Mouse (Mus musculus): ENCODE measurements around the gene Hcfc1r1.

The Hcfc1r1 gene

DNA sequence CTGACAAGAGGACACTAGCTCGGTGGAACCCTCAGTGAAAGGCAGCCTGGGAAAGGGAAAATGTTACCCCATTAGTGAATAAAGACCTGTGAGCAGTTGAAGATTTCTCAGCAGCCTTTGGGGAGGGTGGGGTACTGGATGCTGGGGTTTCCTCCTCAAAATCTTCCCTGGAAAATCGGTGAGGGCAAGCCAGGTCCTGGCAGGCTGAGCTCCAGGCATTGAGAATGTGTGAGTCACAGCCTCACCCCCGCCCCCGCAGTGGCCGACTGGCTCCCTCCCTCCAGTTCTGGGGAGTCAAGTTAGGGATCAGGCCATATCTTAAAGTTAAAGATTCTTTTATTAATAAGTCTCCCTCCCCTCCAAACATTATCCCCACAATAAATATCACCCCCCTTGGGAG lies 1.7 kb downstream of the Hcfc1r1 start:
- peak; percentile 57 for DNase-seq (ENCODE audit: low spot score)

DNA sequence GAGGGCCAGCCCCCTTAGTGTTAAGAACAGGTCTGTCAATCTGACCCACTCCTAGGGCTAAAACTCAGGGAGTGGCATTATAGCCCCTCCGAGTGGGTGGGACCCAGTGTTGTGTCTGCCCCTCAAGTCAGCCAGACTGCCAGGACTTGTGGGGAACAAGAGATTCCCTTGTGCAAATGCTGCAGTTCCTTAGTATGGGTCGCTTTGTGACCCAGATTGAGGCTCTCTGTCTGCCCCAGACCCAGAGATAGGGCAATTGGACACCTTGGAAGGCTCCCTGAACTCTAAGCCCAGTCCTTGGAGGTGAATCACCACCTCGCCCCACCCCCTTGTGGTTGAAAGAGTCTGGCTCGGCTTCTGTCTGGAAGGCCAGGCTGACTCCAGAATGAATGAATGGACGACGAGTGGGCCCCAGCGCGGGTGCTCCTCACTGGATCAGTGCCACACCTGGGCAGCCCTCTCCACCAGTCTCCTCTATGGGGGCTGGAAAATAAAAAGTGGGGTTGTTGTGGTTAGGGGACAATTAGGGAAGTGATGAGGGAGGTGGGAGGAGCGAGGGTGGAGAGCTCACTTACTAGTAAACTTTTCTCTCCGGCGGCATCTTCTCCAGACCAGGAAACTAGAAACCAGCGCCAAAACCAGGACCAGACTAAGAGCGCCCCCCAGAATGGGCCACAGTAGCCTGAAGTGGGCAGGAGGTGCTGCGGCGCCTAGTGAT lies 2.3 kb downstream of the Hcfc1r1 start:
- DNase-seq (ENCODE audit: low spot score), result peak; percentile 46

DNA sequence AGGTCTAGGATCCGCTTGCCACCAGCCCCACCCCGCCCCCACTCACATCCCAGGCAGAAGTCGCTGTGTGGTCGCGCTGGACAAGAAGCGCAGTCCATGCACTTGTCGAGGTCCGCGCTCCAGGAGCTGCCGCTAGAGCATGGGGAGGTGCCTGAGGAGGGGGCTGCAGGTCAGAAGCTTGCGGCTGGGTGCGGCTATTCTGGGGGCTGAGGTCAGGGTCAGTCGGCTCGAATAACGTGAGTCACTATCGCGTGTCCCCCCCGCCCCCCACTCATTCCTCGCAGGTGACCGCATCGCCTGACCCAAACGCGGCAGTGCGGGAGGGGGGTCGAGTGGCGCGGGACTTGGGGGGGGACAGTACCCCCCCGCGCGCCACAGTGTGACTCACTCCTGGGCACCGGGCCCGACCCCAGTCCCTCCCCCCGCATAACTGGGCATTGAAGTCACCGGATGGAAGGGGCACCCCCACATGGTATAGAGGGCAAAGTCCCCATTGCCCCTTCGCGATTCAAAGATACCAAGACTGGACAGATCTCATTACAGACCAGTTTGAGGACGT lies 3.2 kb downstream of the Hcfc1r1 start:
- peak; percentile 40 for DNase-seq (ENCODE audit: low spot score)

DNA sequence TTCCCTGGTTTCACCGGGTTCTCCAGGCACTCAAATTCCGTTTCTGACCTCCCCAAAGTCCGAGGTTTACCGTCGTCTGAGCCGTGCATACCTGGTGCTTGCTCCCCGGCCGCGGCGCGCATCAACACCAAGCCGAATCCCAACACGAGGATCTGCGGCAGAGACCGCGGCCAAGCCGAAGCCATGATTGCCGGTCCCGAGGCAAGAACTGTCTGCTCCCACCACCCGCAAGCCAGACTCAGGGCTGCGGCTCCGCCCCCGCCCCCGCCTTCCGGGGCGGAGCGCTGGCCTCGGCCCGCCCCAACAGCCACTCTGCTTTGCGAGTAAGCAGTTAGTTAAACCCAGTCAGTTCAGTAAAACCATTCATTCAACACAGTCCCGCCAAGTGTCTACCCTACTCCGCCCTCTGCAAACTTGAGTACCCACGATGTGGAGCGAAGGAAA lies 3.9 kb downstream of the Hcfc1r1 start, which contains the start of gene Tnfrsf12a:
Tnfrsf12a (minus strand) TSS at position 233 of the 444 bp plus-strand sequence.
- DNase-seq (ENCODE audit: low spot score), result peak; percentile 85

GRCm38 (mm10) chr17:23679127-23679835 lies 5.9 kb downstream of the Hcfc1r1 start, which contains the start of gene Cldn6:
Cldn6 (plus strand) TSS chr17:23679249.
- no peak for DNase-seq (ENCODE audit: low spot score)

DNA sequence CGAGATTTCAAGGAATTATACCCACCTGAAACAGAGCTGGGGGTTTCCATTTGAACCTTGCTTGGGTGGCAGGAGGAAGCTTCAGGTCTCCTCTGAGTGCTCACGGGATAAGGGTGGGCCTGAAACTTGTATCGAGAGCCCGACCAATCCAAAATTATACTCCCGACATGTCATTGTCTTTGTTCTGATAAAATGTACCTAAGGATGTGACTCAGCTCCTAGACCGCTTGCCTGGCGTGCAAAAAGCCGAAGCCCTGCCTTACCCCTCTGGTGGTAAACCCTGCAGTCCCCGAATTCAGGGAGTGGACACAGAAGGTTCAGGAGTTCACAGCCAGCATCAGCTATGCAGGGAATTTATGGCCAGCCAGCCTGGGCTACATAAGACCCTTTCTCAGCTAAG lies 6.9 kb downstream of the Hcfc1r1 start:
- no peak for DNase-seq (ENCODE audit: low spot score)

DNA sequence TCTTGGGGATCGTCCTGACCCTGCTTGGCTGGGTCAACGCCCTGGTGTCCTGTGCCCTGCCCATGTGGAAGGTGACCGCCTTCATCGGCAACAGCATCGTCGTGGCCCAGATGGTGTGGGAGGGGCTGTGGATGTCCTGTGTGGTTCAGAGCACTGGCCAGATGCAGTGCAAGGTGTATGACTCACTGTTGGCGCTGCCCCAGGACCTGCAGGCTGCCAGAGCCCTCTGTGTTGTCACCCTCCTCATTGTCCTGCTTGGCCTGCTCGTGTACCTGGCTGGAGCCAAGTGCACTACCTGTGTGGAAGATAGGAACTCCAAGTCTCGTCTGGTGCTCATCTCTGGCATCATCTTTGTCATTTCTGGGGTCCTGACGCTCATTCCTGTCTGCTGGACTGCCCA lies 7.7 kb downstream of the Hcfc1r1 start:
- DNase-seq (ENCODE audit: low spot score), result no peak

DNA sequence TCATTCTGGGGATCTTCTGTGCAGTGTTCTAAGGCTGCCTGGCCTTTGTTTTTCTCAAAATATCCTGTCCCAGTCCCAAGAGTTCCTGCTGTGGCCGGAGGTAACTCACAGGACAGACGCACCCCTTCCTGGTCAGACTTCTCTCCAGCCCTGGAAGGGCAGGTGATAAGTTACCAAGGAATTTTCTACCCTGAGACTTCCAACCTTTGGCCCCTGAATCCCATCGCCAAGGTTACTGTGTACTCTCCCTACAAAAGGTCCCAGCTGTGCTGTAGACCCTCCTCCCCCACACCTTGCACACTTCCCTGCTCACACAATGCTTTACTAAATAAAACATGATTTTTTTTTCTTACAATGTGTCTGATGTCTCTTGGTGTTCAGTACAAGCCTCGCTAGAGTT lies 8.7 kb downstream of the Hcfc1r1 start:
- no peak for DNase-seq (ENCODE audit: low spot score)

DNA sequence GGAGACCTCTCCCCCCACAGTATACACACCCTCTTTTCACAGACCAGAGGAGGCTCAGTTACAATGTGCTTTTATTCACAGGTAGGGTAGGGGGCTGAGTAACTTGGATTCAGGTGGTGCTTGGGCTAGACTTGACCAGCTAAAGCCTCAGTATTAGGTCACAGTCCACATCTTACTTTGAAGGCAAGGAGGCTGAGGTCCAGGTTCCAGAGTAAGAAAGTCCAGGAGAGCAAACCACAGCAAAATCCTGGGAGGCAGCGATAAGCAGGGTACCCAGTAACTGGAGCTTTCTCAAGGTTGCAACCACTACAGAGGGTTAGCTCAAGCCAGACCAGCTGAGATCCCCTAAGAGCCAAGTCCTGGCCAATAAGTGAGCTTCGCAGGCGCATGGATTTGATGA lies 9.1 kb downstream of the Hcfc1r1 start:
- no peak for DNase-seq (ENCODE audit: low spot score)

DNA sequence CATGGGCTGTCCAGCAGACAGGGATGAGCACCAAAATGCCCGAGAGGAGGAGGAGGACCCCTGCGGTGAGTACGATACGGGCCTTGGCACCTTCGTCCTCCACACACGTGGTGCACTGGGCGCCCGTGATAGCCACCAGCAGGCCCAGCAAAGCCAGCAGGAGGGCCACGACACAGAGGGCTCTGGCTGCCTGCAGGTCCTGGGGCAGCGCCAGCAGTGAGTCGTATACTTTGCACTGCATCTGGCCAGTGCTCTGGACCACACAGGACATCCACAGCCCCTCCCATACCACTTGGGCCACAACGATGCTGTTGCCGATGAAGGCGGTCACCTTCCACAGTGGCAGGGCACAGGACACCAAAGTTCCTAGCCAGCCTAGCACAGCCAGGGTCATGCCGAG lies 9.8 kb downstream of the Hcfc1r1 start:
- DNase-seq (ENCODE audit: low spot score), result no peak

GRCm38 (mm10) chr17:23683856-23684672 lies 10.7 kb downstream of the Hcfc1r1 start, which contains the start of gene Cldn9:
Cldn9 (minus strand) TSS chr17:23684026.
- DNase-seq (ENCODE audit: low spot score), result no peak

- DNase-seq (ENCODE audit: low spot score), result no peak
Measured at GRCm38 (mm10) chr17:23694491-23694890, 21.1 kb downstream of the Hcfc1r1 start.

DNA sequence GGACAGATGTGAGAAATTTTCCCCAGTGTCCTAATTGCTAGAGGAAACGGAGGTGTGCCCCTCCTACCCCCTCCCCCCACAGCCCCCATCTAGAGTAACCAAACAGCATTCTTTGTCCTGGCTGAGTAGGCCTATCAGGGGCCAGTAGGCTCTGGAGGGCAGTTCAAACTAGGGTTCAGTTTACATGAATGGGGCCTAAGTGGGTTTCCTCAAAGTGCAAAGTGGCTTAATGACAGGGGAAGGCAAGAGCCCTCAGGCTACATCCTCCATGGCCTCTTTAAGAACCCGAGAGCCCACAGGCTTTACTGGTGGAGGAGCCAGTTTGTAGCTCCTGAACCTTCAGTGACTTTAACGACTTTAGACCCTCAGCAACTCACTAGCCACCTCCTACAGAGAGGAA lies 22.4 kb downstream of the Hcfc1r1 start:
- DNase-seq (ENCODE audit: low spot score), result no peak

DNA sequence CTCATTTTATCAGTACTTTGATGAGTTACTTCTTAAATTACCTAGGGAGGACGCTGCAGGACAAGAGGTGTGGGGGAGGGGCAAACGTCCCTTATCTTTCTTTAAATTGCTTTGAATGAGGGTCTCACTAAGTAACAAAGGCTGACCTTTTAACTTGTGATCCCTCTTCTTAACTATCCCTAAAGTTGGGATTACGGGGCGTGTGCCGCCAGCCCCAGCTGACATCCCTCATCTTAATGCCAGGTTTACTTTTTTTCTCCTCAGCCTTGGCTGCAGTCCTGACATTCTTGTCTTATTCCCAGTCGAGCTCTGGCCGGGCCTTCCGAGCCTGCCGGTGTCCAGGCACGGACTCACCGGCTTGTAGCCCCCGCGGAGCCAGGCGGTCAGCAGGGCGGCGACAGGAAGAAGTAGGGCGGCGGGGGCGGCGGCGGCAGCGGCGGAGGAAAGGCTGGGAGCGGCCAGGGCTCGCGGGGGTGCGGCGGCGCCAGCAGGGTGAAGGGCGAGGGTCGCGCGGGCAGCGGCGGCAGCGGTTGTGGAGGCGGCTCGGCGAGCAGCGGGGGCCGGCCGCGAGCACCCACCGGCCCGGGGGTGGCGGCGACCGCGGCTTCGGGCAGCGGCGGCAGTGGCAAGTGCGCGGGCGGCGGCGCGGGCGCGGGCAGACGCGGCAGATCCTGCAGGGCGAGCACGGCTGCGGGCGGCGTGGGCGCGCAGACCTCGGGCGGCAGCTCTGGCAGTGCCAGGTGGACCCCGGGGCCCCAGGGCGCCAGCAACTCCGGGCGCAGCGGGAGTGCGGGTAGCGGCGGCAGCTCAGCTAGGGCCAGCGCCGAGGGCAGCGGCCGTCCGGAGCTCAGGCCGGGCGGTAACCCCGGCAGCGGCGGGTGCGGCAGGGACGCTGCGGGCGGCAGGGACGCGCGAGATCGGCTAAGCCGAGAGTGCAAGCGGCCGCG lies 26.0 kb downstream of the Hcfc1r1 start:
- DNase-seq (ENCODE audit: low spot score), result peak; percentile 41

DNA sequence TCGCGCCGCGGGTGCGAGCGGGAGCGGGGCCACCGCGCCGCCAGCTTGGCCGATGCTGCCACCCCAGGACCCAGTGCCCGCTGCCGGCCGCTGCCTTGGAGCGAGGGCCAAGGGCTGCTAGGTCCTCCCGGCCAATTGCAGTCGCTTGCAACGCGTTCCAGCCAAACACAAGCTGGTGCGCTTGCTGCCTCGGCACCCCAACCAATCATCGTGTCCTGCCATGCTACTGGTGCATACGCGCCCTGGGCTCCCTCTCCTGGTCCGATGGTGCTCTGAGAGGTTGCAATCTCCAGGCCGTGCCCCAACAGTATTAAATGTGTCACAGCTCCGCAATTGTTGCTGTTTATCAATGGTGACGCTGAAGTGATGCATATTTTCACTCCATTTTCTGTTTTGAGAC lies 26.7 kb downstream of the Hcfc1r1 start:
- peak; percentile 85 for DNase-seq (ENCODE audit: low spot score)

- DNase-seq (ENCODE audit: low spot score), result no peak
Measured at GRCm38 (mm10) chr17:23703301-23703700, 29.9 kb downstream of the Hcfc1r1 start.

GRCm38 (mm10) chr17:23704741-23705140 lies 31.3 kb downstream of the Hcfc1r1 start:
- DNase-seq (ENCODE audit: low spot score), result no peak

DNA sequence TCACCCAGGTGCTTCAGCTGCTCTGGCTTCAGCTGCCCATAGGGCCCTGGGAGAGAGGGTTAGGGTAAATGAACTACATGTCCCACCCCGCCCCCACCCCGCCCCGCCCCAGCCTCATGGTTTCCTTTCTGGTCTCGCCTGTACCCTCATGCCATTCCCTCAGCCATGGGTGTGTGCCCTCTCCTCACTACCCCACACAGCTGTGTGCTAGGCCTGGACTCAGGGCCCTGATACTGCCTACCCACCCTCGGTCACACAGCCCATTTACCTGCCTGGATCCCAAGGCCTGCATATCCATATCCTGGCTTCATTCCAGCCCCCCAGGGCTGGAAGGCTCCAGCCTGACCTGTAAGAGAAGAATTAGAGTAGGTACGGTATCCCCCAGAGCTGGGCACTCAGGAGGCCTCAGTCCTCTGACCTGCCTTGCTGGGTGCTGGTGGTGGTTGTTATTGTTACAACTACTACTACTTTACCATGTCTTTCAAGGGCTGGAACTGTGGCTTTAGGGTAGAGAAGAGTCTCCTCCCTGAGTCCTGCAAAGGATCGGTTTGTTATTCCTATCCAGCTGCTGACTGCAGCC lies 32.2 kb downstream of the Hcfc1r1 start:
- DNase-seq (ENCODE audit: low spot score), result no peak

GRCm38 (mm10) chr17:23706212-23706611 lies 32.8 kb downstream of the Hcfc1r1 start:
- peak; percentile 69 for DNase-seq (ENCODE audit: low spot score)

GRCm38 (mm10) chr17:23717003-23717402 lies 43.6 kb downstream of the Hcfc1r1 start:
- DNase-seq (ENCODE audit: low spot score), result no peak

DNA sequence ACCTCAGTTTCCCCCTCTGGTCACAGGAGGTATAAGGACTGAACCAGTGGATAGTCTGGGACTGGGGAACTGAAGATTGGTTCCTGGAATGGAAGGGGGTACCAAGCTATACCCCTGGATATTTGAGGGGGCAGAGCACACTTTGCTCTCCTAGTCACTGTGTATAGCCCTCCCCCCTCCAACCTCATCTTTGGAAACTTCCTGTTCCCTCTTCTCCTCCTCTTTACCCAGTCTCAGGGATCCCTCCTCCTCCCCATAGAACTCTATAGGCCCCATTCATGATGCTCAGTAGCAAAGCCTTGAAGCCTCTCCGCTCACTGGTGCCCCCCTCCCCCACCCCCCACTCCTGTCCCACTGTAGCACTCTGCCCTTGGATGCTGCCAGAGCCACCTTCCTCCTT lies 46.1 kb downstream of the Hcfc1r1 start:
- DNase-seq (ENCODE audit: low spot score), result no peak
